Mouse (Mus musculus) ES-E14 (cell line): Measurements from ENCODE around the gene Slc51a. TPM values are rescaled to one million over a fixed set of nuclear protein-coding genes. Genes with fewer than 3 reads are reported as not detected.
A peak's percentile ranks its signal among the peaks of the same experiment; 100 is the strongest.

Experiments
- DNase-seq: peaks from one replicate; pipeline ENCODE4 v3.0.0-alpha.2; 2013; ENCODE audit warnings: low read depth, low spot score
- H3K27ac ChIP-seq: 2 replicates; pipeline ENCODE4 v1.5.1; 2012; ENCODE audit warnings: low read depth, mild to moderate bottlenecking, low read length, moderate library complexity, mixed read lengths; ENCODE audit not compliant: poor library complexity, insufficient read depth, severe bottlenecking
- H3K36me3 ChIP-seq: 2 replicates; pipeline ENCODE4 v1.6.1; 2012; ENCODE audit warnings: mild to moderate bottlenecking, low read length, moderate library complexity, mixed read lengths; ENCODE audit not compliant: control insufficient read depth, poor library complexity, insufficient read depth, severe bottlenecking
- H3K4me1 ChIP-seq, 2 experiments: fragments of 150-350 bp in 1 of 2; sonication (generic) in 1 of 2; 2 replicates each; pipeline ENCODE4 v1.6.1; 2012; ENCODE audit warnings: low read length in 2 of 2, mild to moderate bottlenecking in 1 of 2, mixed read lengths in 1 of 2; ENCODE audit not compliant: control insufficient read depth in 2 of 2, insufficient read depth in 2 of 2, poor library complexity in 1 of 2
- H3K4me3 ChIP-seq, 2 experiments: fragments of 150-350 bp in 1 of 2; sonication (generic) in 1 of 2; 2 replicates each; pipeline ENCODE4 v1.5.1; 2012; ENCODE audit warnings: low read length in 2 of 2, low read depth in 1 of 2, mild to moderate bottlenecking in 1 of 2, mixed read lengths in 1 of 2; ENCODE audit not compliant: insufficient read depth in 1 of 2, poor library complexity in 1 of 2, severe bottlenecking in 1 of 2
- H3K9ac ChIP-seq: 2 replicates; pipeline ENCODE4 v1.6.1; 2012; ENCODE audit warnings: low read depth, mild to moderate bottlenecking, low read length, mixed read lengths; ENCODE audit not compliant: poor library complexity, insufficient read depth, severe bottlenecking
- H3K9me3 ChIP-seq: fragments of 150-350 bp; sonication (generic); 2 replicates; pipeline ENCODE4 v1.6.1; 2012; ENCODE audit warnings: low read depth, mild to moderate bottlenecking, low read length; ENCODE audit not compliant: control insufficient read depth, insufficient read depth
- CHD2 ChIP-seq: IDR thresholded peaks from 2 replicates; pipeline ENCODE4 v1.6.1; 2014; ENCODE audit warnings: mild to moderate bottlenecking, low read depth, low read length, inconsistent platforms
- HCFC1 ChIP-seq: IDR thresholded peaks from 2 replicates; pipeline ENCODE4 v1.6.1; 2012; ENCODE audit warnings: low read length, inconsistent platforms, borderline replicate concordance; ENCODE audit not compliant: insufficient read depth
- MAFK ChIP-seq: IDR thresholded peaks from 2 replicates; pipeline ENCODE4 v1.6.1; 2014; ENCODE audit warnings: mild to moderate bottlenecking, low read depth, low read length, inconsistent platforms; ENCODE audit not compliant: insufficient read depth
- ZC3H11A ChIP-seq: IDR thresholded peaks from 2 replicates; pipeline ENCODE4 v1.6.1; 2012; ENCODE audit warnings: low read depth, mild to moderate bottlenecking, inconsistent platforms, low read length, borderline replicate concordance
- ZNF384 ChIP-seq: IDR thresholded peaks from 2 replicates; pipeline ENCODE4 v1.6.1; 2012; ENCODE audit warnings: low read depth, low read length, inconsistent platforms
- in situ Hi-C, 2 experiments: fragments of 600-800 bp; cut with MboI; formaldehyde crosslinking; loops; one replicate each; pipeline ENCODE4 v1.15.1; 2025; ENCODE audit warnings: low sequenced_read_pairs in 2 of 2, inconsistent platforms in 1 of 2; ENCODE audit not compliant: unreplicated experiment in 2 of 2
- total RNA-seq: library from RNA; depleted of rRNA; stranded (reverse); fragments of 300-350 nt; gene quantifications from 2 replicates; pipeline ENCODE4 v1.2.3, GENCODE M21; 2012

Slc51a gene
- total RNA-seq, 1 experiment = 1.1 TPM

GRCm38 (mm10) chr16:32434691-32435090 is 53.0 kb downstream of the Slc51a start:
- no peaks in the 10 kb centered on the region for H3K4me1 ChIP-seq
- no peak for DNase-seq
- H3K9me3 ChIP-seq = no peaks in the 10 kb centered on the region
- H3K36me3 ChIP-seq = 0 out of 2 replicates have a peak, but pooled peaks cover 1% of the 10 kb centered on the region
- no peak overlapping the region for H3K4me3 ChIP-seq
- no peak overlapping the region for H3K27ac ChIP-seq
- no peak for TF ChIP-seq CHD2
- TF ChIP-seq HCFC1 = no peak
- no peak for TF ChIP-seq ZNF384
- TF ChIP-seq ZC3H11A = no peak
- no peak for TF ChIP-seq MAFK
- in situ Hi-C loops = no loop called here
- no peak overlapping the region for H3K9ac ChIP-seq

GRCm38 (mm10) chr16:32434066-32434465 is 53.6 kb downstream of the Slc51a start:
- H3K4me1 ChIP-seq = no peaks in the 10 kb centered on the region

GRCm38 (mm10) chr16:32433138-32433537 is 54.5 kb downstream of the Slc51a start:
- Histone ChIP-seq H3K4me1 (no peaks in the 10 kb centered on the region), H3K27ac (no peak overlapping the region), H3K9ac (no peak overlapping the region), H3K9me3 (no peaks in the 10 kb centered on the region), H3K36me3 (0 out of 2 replicates have a peak, but pooled peaks cover 1% of the 10 kb centered on the region), H3K4me3 (no peak overlapping the region)
- in situ Hi-C loops = no loop called here
- TF ChIP-seq CHD2 (no peak), ZNF384 (no peak), MAFK (no peak), HCFC1 (no peak), ZC3H11A (no peak)
- DNase-seq = no peak

More at GRCm38 (mm10) chr16:32434066-32434465, 53.6 kb downstream of the Slc51a start:
- in situ Hi-C loops = no loop called here
- 0 out of 2 replicates have a peak, but pooled peaks cover 1% of the 10 kb centered on the region for H3K36me3 ChIP-seq
- no peaks in the 10 kb centered on the region for H3K9me3 ChIP-seq
- no peak overlapping the region for H3K9ac ChIP-seq
- H3K27ac ChIP-seq = no peak overlapping the region
- no peak overlapping the region for H3K4me3 ChIP-seq
- no peak for DNase-seq
- TF ChIP-seq CHD2 (no peak), MAFK (no peak), ZNF384 (no peak), ZC3H11A (no peak), HCFC1 (no peak)

GRCm38 (mm10) chr16:32431926-32432325 is 55.8 kb downstream of the Slc51a start:
- Histone ChIP-seq H3K4me1 (no peaks in the 10 kb centered on the region), H3K9me3 (no peaks in the 10 kb centered on the region), H3K36me3 (no peaks in the 10 kb centered on the region), H3K4me3 (peak overlapping the region in 1 of 2 experiments; percentile 87; a peak in 1 of 4 replicates), H3K27ac (no peak overlapping the region), H3K9ac (no peak overlapping the region)
- TF ChIP-seq MAFK (no peak), ZC3H11A (no peak), CHD2 (no peak), ZNF384 (no peak), HCFC1 (no peak)
- no peak for DNase-seq
- in situ Hi-C loops = no loop called here

- H3K27ac ChIP-seq = no peak overlapping the region
- H3K4me3 ChIP-seq = peak overlapping the region; percentile 83 to 87
- TF ChIP-seq MAFK (no peak), ZC3H11A (no peak), CHD2 (no peak), ZNF384 (no peak), HCFC1 (no peak)
- in situ Hi-C loops = no loop called here
- H3K9ac ChIP-seq = peak overlapping the region; percentile 82
- H3K9me3 ChIP-seq = no peaks in the 10 kb centered on the region
- no peaks in the 10 kb centered on the region for H3K4me1 ChIP-seq
- no peaks in the 10 kb centered on the region for H3K36me3 ChIP-seq
- DNase-seq = peak; percentile 6
These were observed 56.6 kb downstream of the Slc51a start for GRCm38 (mm10) chr16:32431047-32431591.
